Mouse (Mus musculus) cerebellum, adult 8-10 months (tissue): Measurements from ENCODE around the gene Cpm.
"Not testable (repeated sequence)": the region's sequence is repeated elsewhere in the genome, so short reads cannot be mapped to it uniquely, and the experiment has no call there.

ENCODE experiments used
- DNase-seq: peaks from one replicate; pipeline ENCODE4 v3.0.0; 2022

Cpm gene

DNA sequence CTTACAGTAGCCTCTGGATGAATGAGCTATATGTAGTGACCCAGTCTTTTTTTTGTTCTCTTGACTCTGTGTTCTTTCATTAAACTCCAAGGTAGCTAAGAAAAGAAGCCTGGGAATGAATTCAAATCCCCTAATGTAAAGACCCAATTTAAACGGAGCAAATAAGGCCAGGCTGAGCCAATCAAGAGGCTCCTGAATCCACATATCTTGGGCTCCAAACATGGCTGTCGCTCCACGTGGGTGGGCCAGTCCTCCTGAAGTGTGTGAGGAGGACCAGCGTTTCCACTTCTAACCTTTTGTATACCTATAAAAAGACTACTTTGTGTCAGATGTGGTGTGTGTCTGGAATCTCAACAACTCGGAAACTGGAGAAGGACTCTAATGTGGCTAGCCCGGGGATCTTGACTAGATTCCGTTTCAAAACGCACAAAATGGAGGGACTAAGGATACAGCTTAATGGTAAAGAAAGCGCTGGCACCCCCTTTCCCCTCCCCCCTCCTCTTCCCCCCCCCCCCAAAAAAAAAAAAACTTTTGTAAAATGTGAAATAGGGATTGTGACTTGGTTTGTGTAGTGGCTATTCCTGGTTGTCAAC, 98.3 kb downstream of the Cpm start:
- DNase-seq = no peak

DNA sequence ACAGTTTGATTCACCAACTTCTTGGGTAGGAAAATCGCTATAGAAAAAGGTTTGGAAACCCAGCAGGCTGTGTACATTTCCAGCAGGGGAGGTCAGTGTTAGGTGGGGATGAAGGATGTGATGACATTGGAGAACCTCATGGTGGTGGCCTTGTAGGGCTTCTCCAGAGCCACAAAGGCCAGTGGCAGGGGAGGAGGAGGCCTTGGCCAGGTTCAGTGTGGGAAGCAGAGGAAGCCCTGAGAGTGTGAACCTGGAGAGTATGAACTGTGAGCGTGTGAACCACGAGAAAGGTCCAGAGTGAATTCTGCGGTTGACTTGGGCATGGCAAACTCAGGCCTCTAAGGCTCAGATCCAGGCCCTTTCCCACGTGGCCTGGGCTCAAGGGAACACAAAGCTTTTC, 99.3 kb downstream of the Cpm start:
- no peak for DNase-seq

DNA sequence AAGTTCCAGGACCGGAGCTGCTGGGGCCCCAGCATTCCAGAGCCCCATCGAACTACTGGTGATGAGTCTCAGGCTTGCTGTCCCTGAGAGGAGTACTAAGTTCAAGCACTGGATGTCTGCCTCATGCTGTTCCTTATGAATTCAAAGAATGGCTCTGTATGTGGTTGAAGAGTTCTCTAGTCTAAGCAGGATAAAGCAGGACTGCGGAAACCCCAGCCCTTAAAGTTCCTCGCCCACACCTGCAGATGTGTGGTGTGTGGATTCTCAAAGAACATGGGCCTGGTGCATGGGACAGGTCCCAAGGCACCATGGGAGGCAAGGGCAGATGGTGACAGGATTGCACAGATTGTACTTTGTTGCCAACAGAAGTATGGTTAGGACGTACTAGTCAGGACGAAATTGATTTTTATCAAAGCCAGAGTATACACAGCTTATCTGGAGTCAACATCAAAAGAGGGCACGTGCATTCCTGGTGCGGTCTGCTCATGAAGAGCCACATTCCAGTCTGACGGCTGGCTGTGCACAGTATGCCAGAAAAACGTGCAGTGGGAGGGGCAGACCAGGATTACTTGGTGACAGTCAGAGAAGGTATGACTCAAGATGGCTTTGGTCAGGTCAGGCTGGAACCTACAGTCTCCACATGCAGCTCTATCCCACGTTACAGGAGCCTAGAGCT, 100.0 kb downstream of the Cpm start:
- DNase-seq = no peak

DNA sequence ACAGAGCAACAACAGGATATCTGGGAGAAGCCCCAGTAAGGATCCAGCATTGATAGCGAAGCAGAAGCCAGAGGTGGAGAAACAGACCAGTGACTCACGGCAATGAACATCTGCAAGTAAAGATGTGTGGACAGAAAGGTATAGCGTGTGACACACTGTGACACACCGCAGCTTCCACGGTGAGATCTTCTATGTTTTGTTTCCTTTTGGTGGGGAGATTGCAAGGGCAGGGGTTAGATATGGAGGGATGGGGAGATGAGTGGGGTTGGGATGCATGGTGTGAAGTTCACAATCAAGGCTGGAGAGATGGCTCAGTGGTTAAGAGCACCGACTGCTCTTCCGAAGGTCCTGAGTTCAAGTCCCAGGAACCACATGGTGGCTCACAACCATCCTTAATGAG, 100.8 kb downstream of the Cpm start:
- DNase-seq = no peak

DNA sequence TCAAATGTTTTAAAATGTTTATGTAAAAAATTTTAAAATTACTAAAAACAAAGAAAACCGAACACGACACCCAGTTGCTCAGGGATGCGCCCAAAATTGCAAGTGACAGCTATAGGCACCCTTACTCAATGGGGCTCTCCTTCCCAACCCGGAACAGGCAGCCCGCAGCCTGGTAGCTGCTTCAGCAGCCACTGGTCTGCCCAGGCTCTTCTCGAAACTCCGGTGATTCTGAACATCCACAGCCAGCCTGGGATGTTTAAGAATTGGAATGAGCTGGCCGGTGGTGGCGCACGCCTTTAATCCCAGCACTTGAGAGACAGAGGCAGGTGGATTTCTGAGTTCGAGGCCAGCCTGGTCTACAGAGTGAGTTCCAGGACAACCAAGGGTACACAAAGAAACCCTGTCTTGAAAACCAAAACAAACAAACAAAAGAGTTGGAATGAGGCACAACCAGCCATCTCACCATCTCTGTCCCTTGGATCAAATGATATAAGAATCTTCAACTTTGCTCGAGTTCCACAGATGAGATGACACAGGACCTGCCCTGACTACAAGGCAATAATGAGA, 101.4 kb downstream of the Cpm start:
- DNase-seq = no peak

DNA sequence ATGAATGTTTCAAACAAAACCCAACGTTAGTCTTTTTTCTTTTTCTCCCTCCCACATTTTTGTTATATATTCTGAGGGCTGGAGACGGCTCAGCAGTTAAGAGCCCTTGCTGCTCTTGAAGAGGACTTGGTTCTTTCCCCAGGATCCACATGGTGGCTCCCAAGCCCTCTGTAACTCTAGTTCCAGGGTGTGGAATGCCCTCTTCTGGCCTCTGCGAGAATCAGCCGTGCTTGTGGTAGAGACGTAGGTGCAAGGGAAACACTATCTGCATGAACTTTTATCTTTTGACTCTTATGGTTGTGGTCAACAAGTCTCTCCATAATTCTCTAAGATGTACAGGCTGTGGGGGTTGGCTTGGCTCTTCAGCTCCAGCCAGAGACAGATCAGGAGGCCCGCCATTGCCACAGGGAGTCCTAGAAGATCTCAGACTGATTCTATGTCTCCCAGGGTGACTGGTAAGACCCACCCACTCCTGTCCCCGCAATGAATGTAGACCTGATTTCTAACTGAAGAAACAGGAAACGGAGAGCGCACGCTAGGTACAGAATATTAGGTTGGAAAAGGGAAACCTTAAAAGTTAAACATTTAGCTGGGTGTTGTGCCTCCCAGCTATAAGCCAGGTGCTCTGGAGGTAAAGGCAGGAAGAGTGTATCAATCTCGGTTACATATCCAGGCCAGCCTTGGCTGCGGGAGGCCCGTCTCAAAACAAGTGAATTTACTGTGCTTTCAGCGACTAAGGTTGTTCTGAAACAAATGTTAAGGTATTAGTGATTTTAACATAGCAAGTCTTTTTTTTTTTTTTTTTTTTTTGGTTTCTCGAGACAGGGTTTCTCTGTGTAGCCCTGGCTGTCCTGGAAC, 102.2 kb downstream of the Cpm start:
- DNase-seq = no peak

DNA sequence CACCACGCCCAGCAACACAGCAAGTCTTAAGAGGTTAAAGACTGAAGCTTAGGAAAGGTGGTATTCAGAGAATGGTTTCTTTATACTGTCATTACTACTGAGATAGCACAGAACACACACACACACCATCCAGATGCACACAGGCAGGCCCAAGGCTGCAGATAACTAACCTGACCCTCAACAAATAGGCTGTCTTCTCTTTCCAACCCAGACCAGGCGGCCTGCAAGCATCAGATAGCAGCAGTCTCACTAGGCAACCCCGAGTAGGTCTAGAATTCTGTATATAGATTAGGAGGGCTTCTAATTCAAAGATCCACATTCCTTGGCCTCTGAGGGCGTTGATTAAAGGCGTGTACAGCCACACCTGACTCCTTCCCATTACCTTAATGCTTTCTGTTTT, 102.9 kb downstream of the Cpm start:
- DNase-seq = no peak

DNA sequence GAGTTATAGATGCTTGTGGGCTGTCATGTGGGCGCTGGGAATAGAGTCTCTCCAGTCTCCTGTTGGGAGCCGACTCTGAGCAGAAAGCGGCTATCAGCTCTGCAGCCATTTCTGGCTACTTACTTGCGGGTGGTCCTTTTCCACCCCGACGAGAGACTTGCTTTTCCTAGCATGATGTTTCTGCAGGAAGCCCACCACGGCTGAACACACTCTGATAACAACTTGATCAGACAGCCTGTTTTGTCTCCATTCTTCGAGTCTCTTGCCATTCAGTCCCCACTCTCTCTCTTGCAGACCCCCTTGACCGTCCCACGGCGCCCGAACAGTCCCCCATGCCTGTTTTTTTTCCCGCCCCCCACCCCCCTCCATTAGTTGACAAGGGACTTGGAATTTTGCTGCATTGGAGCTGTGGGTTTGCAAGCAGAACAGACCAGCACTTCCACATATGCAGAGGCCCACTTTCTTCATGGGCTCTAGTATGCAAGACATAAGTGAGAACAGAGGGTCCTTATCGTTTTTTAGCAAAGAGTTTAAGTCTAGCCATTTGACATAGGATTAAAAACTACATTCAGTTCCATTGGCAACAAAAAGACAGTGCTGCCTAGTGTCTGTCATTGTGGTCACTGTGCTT, 103.8 kb downstream of the Cpm start:
- no peak for DNase-seq

DNA sequence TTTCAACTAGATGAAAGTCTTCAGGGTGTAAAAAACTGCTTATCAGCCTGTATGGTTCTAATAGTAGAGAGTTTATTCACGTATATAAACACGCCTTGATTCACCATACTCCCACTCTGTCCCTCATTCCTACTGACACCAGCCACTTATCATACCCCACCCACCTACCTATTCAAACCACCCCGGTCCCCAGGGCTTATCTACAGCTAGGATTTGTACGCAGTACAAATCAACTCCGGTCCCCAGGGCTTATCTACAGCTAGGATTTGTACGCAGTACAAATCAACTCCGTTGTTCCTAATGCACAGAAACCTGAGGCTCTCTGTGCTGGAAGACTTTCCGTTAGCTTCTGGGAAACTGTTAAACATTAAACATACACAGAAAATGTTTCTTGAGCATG, 104.3 kb downstream of the Cpm start:
- DNase-seq = not testable (repeated sequence)

DNA sequence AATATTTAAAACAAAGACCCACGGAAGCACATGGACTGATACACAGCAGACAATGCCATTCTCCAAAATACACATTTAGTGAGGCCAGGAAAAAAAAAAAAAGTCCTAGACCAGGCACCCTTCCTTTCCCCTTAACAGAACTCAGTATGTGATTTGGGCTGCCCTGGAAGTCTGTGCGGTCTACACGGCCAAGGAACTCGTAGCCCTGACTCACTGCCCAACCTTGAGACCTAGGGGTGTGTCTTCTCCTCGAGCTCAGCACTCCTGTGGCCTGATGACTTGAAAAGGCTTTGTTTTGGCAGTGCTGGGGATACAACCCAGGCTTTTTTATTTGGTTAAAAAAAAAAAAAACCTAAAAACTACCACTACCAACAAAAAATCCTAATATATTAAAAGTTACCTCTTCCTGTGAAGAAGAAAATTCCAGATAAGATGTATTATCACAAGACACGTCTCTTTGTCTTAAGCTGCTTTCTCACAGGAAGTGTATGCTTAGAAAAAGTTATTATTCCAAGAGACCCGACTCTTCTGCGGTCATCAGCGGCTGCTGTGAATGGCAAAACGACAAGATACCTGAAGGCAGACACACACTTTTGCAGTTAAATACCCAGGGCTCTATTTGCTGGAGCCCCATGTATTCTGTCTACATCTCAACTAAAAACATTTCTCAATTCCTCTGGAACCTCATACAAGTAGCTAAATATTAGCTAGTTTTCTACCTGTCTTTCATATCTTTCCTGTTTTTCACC, 105.0 kb downstream of the Cpm start:
- DNase-seq = not testable (repeated sequence)

DNA sequence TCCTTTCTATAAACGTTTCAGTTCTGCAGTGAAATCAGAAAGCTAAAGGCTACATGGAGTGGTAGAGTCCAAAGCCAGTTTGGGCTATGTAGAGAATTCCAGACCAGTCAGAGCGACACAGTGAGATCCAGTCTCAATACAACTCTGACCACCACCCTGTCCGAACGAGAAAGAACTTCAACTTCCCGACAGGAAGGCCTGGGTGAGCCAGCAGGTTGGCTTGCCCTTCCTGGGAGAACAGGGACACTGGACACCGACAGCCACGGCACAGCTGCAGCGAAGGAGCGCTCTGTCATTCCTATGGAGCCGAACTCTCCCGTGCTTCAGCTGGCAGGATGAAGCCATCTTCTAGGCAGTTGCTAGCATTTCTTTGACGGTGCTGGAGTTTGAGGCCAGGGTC, 106.1 kb downstream of the Cpm start:
- DNase-seq = not testable (repeated sequence)

DNA sequence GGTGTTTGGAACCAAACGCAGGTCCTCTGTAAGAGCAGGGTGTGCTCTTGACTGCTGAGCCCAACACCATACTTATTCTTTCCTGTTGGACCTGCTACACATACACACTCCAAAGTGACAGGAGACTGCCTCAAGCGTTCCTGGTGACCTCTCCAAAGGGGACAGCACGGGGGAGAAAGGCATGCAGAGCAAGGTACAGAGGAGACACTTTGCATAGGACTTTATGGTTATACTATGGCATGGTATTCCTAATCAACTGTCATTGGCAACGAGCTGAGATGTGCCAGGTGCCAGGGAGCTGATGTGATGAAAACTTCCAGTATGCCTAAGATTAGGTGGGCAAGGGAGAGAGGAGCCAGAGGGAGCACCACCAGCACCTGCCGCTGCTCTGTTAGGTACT, 107.3 kb downstream of the Cpm start:
- DNase-seq = no peak
